13 mouse cellular contexts compared by ENCODE assay signal in the genomic region with DNA sequence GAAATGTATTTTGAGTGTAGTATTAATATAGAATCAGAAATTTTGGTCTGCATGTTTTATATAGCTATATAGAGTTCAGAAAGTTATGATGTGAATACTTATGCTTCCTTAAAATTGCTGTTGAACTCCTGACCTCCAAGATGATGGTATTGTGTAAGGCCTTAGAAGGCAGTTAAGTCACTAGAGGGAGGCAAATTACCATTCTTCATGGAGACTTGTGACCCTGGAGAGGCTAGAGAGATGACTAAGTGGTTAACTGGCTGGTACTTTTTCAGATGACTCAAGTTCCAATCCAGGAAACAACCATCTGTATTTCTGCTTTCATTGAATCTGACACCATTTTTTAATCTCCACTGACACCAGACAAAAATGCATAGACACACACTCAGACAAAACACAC. TPM values are rescaled to one million over a fixed set of nuclear protein-coding genes. Genes with fewer than 3 reads are reported as not detected.
DNase-seq lines count a peak whose midpoint lies in the region; ATAC-seq and TF ChIP-seq lines count a peak whose summit lies in the region.
"Had no signal": no experiment of that assay in that cellular context is flagged by ENCODE, and none has a peak within 500 bp of the region (broad histone marks: within the 10 kb centered on the region; RNA-seq: fewer than 3 reads in every experiment).

No protein-coding gene starts in this region.

- H3K27ac ChIP-seq in embryonic facial prominence, embryonic 14.5 days (replicated peaks; ENCODE audit: low read depth, low read length): no peak overlapping the region
- H3K27ac ChIP-seq in embryonic facial prominence, embryonic 10.5 days (replicated peaks): no peak overlapping the region
- H3K27ac ChIP-seq in thymus, adult 2 months (ENCODE audit: control insufficient read depth, insufficient read depth, low read length): no peak overlapping the region
- no peak overlapping the region for H3K27ac ChIP-seq in left cerebral cortex, adult 2 months
- H3K27ac ChIP-seq: limb, embryonic 15.5 days; midbrain, embryonic 10.5 days had no signal

- H3K9me3 ChIP-seq in embryonic facial prominence, embryonic 14.5 days (ENCODE audit: control insufficient read depth, low read length): no peaks in the 10 kb centered on the region
- no peaks in the 10 kb centered on the region for H3K9me3 ChIP-seq in embryonic facial prominence, embryonic 10.5 days
- H3K9me3 ChIP-seq: limb, embryonic 15.5 days; midbrain, embryonic 10.5 days had no signal

- TF ChIP-seq CTCF in thymus, adult 2 months (IDR thresholded peaks at IDR 0.05; ENCODE audit: borderline replicate concordance, control insufficient read depth, extremely low read depth, insufficient read depth, low read length, poor library complexity): no peak
- no peak for TF ChIP-seq CTCF in left cerebral cortex, adult 2 months (IDR thresholded peaks at IDR 0.05)

- ATAC-seq in embryonic facial prominence, embryonic 14.5 days (ENCODE audit: low read depth): no peak
- ATAC-seq in hematopoietic stem cell, adult 5-6 weeks (replicated peaks in 1 of 2; ENCODE audit: insufficient read depth in 1 of 2, low FRiP score in 2 of 2, low TSS enrichment in 1 of 2, low read depth in 1 of 2, poor library complexity in 2 of 2, severe bottlenecking in 2 of 2): peak; percentile 80 to 94
- no peak for ATAC-seq in megakaryocyte-erythroid progenitor cell, adult 5-6 weeks (replicated peaks; ENCODE audit: low FRiP score, low TSS enrichment, poor library complexity, severe bottlenecking)
- ATAC-seq: forebrain, embryonic 16.5 days; intestine, embryonic 16.5 days had no signal

- H3K36me3 ChIP-seq in embryonic facial prominence, embryonic 14.5 days (ENCODE audit: control insufficient read depth, insufficient read depth, low read length): no peaks in the 10 kb centered on the region
- no peaks in the 10 kb centered on the region for H3K36me3 ChIP-seq in embryonic facial prominence, embryonic 10.5 days (replicated peaks)
- H3K36me3 ChIP-seq in thymus, adult 2 months (ENCODE audit: control insufficient read depth, insufficient read depth, low read length): no peaks in the 10 kb centered on the region
- H3K36me3 ChIP-seq: limb, embryonic 15.5 days; midbrain, embryonic 10.5 days had no signal

- no peak overlapping the region for H3K9ac ChIP-seq in embryonic facial prominence, embryonic 14.5 days (ENCODE audit: low read depth, low read length)
- H3K9ac ChIP-seq: limb, embryonic 15.5 days had no signal

- no peak overlapping the region for H3K4me3 ChIP-seq in embryonic facial prominence, embryonic 14.5 days (ENCODE audit: low read depth, low read length)
- H3K4me3 ChIP-seq in embryonic facial prominence, embryonic 10.5 days: no peak overlapping the region
- H3K4me3 ChIP-seq in thymus, adult 2 months (ENCODE audit: control insufficient read depth, insufficient read depth, low read length): no peak overlapping the region
- H3K4me3 ChIP-seq in left cerebral cortex, adult 2 months: no peak overlapping the region
- H3K4me3 ChIP-seq: limb, embryonic 15.5 days; midbrain, embryonic 10.5 days had no signal

- H3K27me3 ChIP-seq in embryonic facial prominence, embryonic 14.5 days (replicated peaks; ENCODE audit: control insufficient read depth, insufficient read depth, low read length): no peaks in the 10 kb centered on the region
- no peaks in the 10 kb centered on the region for H3K27me3 ChIP-seq in embryonic facial prominence, embryonic 10.5 days (replicated peaks; ENCODE audit: low read depth, poor library complexity, severe bottlenecking)
- H3K27me3 ChIP-seq in thymus, adult 2 months (ENCODE audit: control insufficient read depth, insufficient read depth, low read length): no peaks in the 10 kb centered on the region
- H3K27me3 ChIP-seq: limb, embryonic 15.5 days had no signal

- TF ChIP-seq POLR2A in thymus, adult 2 months (IDR thresholded peaks at IDR 0.05; ENCODE audit: control insufficient read depth, extremely low read depth, insufficient read depth, low read length, poor library complexity): no peak

- intact Hi-C loops in left cerebral cortex, adult 2 months (cut with DNase I): no loop called here

- no peaks in the 10 kb centered on the region for H3K4me1 ChIP-seq in embryonic facial prominence, embryonic 14.5 days (ENCODE audit: control insufficient read depth, insufficient read depth, low read length)
- no peaks in the 10 kb centered on the region for H3K4me1 ChIP-seq in embryonic facial prominence, embryonic 10.5 days
- H3K4me1 ChIP-seq in thymus, adult 2 months (replicated peaks; ENCODE audit: control insufficient read depth, insufficient read depth, low read length): peaks cover 3% of the 10 kb centered on the region; the same call in 1 of the 2 replicates
- H3K4me1 ChIP-seq: limb, embryonic 15.5 days; midbrain, embryonic 10.5 days had no signal

- DNase-seq in embryonic facial prominence, embryonic 14.5 days (ENCODE audit: low spot score): peak; percentile 6
- no peak for DNase-seq in embryonic facial prominence, embryonic 10.5 days (ENCODE audit: low spot score)
- peak; percentile 45 for DNase-seq in thymus, postnatal 14 days
- no peak for DNase-seq in thymus, adult 2 months
- no peak for DNase-seq in layer of hippocampus, postnatal 10 days (ENCODE audit: low spot score in 2 of 2)
- no peak for DNase-seq in left cerebral cortex, adult 2 months (ENCODE audit: extremely low spot score in 1 of 2, low spot score in 2 of 2)
- DNase-seq: B cell, adult 2 months had no signal

- no peak overlapping the region for H3K4me2 ChIP-seq in embryonic facial prominence, embryonic 14.5 days (ENCODE audit: low read depth, low read length)
- H3K4me2 ChIP-seq: limb, embryonic 15.5 days had no signal

RNA-seq across cellular contexts. Expression of a gene that starts 11.8 kb away (rescaled TPM):
- polyA plus RNA-seq in embryonic facial prominence, embryonic 14.5 days (2014; fragmentation: Nextera tagmentation; extraction: Ambion mirVana): 2.6 and 3.0 TPM in 2 replicates
- 0.31 and 0.65 TPM in 2 replicates for polyA plus RNA-seq in embryonic facial prominence, embryonic 10.5 days (2016; fragmentation: Nextera tagmentation; extraction: Ambion mirVana)
- 22.3 and 27.8 TPM in 2 replicates for polyA plus RNA-seq in thymus, adult 2 months (2012; rRNA removed)
- 96.5 and 139 TPM in 2 replicates for total RNA-seq in hematopoietic stem cell, adult 5-6 weeks (2017)
- 1 to 10 TPM; 1.8 to 2.0 TPM for total RNA-seq in layer of hippocampus, postnatal 10 days (2021)
- 1 to 10 TPM; 1.9 to 2.1 TPM for total RNA-seq in left cerebral cortex, adult 2 months (2021)
- total RNA-seq in megakaryocyte-erythroid progenitor cell, adult 5-6 weeks (2014; fragmentation: Nextera tagmentation): 17.2 and 17.3 TPM in 2 replicates
- 20.1 and 61.3 TPM in 2 replicates for total RNA-seq in megakaryocyte-erythroid progenitor cell, adult 5-6 weeks (2017)

Comparison
In these comparisons a context has a peak if more than half of its experiments do, and no peak if none do; other contexts are left out.
1. DNase-seq: peak in embryonic facial prominence, embryonic 14.5 days (single experiment) and thymus, postnatal 14 days (single experiment); none in embryonic facial prominence, embryonic 10.5 days (single experiment), thymus, adult 2 months (single experiment), layer of hippocampus, postnatal 10 days (0 of 2) and left cerebral cortex, adult 2 months (0 of 2).
2. ATAC-seq: peak in hematopoietic stem cell, adult 5-6 weeks (2 of 2); none in embryonic facial prominence, embryonic 14.5 days (single experiment) and megakaryocyte-erythroid progenitor cell, adult 5-6 weeks (single experiment).
3. RNA of a gene that starts 11.8 kb away (total RNA-seq): 96.5 to 139 TPM in hematopoietic stem cell, adult 5-6 weeks and 17.2 to 61.3 TPM in megakaryocyte-erythroid progenitor cell, adult 5-6 weeks; 1.9 to 2.1 TPM in left cerebral cortex, adult 2 months and 1.8 to 2.0 TPM in layer of hippocampus, postnatal 10 days; every median in the first group is over 4 times any median in the second.